Mouse (Mus musculus): ENCODE data around the gene Tmem56.

Gene Tmem56

DNA sequence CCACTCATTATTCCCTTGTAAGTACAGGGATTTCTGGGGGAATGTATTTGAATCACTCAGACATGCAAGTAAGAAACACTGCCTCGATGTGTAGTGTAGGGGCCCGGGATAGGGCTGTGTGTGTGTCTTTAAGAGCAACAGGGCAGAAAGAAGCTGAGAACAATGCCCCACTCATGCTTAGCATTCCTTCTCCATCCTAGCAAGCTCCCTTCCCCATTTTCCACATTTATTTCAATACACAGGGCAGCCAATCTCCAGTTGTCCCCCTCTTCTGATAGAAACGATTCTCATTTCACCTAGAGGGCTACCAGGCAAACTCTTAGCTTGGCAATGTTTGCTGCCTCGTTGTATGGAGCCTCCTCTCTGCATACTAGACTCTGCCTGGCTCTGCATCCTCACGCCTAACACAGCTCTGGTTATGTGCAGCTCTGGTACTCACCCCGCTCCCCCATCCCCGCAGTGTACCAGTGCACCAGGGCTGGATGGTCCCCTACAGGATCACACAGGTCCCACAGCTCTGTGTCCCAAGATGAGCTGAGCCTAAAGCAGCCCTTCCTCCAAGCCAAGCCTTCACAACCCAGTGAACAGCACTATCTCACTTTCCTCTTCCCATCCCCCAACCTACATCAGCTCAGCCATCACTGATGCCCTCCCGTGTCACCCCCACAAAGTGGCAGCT, 42.4 kb downstream of the Tmem56 start:
- WGBS, result 51% methylated on average over 8 of the region's 8 CpGs

DNA sequence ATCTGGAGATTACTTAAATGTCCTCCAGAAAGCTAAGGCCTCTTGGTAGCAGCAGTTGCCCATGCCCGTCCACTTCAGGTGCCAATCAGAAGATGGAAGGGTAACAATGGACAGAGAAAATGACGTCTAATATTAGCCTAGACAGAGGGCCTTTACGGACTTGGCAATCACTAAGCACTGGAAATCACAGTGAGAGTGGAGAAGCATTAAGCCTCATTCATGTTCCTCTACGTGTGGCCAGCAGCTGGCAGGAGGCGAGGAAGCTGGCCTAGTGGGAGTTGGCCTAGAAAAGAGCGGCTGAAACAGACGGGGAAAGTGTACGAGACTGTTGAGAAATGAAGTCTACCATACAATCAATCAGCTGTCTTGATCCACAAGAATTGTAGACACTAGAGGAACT, 43.8 kb downstream of the Tmem56 start:
- WGBS, result 28% methylated on average over 8 of the region's 8 CpGs

GRCm38 (mm10) chr3:121224763-121225162, 58.1 kb downstream of the Tmem56 start:
- WGBS, result 89% methylated on average over 8 of the region's 8 CpGs

DNA sequence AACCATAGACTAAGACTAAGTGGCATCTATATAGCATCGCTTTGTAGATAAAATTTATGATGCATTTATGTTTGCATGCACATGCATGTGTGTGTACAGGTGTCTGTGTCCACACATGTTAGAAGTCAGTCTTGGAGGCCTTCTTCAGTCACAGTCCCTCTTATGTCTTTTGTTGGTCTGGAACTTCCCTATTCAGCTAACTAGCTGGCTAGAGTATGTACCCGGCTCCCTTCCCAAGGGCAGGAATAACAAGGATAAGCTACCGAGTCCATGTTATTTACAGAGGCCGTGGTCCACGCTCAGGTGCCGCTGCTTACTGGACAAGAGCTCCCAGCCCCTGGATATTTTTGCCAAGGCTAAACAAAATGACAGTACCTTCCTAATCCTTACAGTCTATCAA, 58.7 kb downstream of the Tmem56 start:
- WGBS, result 94% methylated on average over 6 of the region's 6 CpGs

DNA sequence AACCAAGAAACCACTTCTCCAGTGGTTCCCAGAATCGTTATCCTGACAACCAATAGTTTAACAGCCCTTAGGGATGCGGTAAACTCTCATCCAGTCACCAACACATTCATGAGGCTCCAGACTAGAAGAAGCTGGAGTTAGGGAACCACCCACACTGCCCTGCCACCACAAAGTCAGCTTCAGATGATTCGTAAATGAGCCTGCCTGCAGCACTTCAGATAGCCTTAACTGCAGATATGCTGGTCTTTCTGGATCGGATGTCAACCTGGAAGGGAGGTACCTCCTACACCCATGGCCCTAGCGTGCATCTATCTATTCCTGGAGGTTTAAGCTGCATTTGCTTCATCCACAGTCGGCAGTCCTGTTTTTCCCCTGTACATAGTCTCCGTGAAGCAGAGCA, 60.9 kb downstream of the Tmem56 start:
- WGBS, result 69% methylated on average over 7 of the region's 7 CpGs

DNA sequence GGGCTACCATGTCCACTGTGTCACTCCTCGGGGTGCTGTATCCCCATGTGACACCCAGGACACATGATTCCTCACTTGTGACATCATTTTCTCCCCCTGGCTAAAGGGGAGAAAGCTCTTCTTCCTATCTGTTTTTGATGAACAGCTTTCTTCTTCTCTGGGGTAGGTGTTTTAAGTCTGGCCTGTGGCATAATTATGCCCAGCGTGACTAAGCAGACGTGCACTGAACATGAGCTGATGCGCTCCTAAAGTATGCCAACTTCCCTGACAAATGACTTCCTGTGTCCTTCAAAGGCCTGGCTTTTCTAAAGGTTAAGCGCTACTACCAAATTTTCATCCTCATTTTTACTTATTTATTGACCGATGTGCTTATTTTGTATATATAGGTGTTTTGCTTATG, 65.9 kb downstream of the Tmem56 start:
- 78% methylated on average over 6 of the region's 6 CpGs for WGBS

DNA sequence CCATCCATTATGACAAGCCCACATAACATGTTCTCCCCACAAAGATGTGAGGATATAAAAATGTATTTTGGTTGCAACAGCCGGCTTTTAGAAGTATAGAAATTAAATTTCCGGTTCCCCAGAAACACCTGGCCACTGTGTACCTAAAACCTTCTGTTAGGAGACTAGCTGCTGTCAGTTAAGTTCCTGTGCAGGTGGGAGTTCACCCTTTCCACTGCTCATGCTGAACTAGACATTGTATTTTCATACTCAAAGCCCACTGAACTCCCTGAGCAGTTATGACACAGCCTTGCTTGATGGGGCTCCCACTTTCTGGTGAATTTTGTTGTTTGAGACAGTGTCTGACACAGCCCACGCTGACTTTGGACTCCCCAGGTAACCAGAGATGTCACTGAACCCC, 69.4 kb downstream of the Tmem56 start:
- 84% methylated on average over 3 of the region's 3 CpGs for WGBS

- 60% methylated on average over 1 of the region's 1 CpGs for WGBS
Observed at GRCm38 (mm10) chr3:121212156-121212555, 70.7 kb downstream of the Tmem56 start.

- 87% methylated on average over 5 of the region's 5 CpGs for WGBS
Observed at GRCm38 (mm10) chr3:121208994-121209393, 73.9 kb downstream of the Tmem56 start.

DNA sequence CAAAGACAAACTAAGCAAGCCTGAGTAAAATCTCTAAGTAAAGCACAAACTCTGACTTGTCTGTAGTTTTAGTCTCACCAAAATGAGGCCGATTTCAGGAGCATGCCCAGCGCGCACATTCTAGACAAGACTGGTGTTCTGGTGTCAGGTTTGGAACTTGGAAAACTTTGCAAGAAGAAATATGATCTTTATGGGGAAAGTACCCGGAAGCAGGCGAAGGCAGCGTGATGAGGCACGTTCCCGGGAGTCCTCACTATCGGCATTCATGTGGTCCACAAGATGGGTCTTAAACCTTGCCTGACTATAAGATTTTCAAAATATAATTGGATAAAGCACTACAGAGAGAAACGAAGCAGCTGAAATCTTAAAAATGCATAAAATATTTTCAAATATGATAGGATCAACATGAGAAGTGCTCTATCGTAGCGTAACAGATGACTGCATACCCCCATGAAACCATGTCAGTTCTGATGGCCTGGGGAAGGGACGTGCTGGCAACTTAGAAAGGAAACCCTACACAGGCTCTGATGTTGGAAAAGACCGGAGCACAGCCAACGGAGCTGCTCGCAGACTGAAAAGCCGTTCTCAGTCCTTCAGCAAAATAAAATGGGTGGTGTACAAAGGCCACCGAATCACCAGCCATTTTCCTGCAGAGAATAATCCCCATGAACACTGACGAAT, 76.6 kb downstream of the Tmem56 start:
- WGBS, result 94% methylated on average over 19 of the region's 19 CpGs

- 55% methylated on average over 2 of the region's 2 CpGs for WGBS
Observed at GRCm38 (mm10) chr3:121202638-121203037, 80.3 kb downstream of the Tmem56 start.

DNA sequence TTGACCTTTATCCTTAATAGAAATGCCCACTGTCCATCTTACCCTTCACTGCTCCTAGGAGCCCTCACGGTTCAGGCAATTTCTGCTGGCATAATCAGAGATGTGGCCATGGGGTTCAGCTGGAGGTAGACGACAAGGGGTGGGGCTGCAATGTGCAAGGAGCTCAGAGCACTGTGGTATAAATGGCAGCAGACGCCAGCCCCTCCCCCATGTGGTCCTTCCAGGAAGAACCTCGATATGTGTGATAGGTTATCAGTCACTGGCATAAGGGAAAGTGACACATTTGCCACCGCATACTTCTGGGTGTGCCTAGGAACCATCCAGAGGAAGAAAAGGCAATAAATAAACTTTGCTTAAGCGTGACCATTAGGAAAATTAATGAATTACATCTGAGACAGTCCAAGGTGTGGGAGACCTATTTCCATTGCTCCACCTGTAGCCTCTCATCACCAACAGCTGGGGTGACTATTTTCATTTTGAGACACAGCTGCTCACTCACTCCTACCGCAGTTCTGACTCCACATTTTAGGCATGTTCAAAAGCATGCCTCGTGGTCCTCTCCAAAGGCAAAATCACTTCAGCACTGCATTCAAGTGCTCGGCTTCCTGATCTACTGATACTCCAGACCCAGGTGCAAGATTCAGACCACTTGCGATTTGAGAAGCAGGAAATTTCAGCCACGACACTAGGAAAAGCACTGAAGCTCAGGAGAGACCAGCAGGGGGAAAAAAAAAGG, 81.7 kb downstream of the Tmem56 start:
- 73% methylated on average over 11 of the region's 11 CpGs for WGBS

GRCm38 (mm10) chr3:121189199-121189598, 93.7 kb downstream of the Tmem56 start:
- WGBS, result 92% methylated on average over 2 of the region's 2 CpGs

DNA sequence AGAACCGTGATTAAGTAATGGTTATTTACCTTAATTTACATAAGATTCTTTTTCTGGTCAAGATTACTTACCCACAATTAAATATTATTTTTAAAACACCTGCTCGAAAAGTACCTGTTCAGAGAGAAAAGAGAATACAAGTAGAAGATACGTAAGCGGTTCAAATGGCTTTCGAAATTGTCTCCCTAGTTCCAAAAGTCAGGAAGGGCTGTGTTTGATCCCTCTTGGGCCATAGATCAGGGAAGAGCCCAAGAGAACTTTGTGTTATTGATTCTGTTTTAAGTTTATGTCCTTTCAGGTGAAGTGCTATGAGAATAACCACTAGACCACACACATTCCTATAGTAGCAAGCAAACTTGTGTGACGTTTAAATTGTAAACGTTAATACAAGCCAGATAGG, 95.4 kb downstream of the Tmem56 start:
- 94% methylated on average over 7 of the region's 7 CpGs for WGBS

DNA sequence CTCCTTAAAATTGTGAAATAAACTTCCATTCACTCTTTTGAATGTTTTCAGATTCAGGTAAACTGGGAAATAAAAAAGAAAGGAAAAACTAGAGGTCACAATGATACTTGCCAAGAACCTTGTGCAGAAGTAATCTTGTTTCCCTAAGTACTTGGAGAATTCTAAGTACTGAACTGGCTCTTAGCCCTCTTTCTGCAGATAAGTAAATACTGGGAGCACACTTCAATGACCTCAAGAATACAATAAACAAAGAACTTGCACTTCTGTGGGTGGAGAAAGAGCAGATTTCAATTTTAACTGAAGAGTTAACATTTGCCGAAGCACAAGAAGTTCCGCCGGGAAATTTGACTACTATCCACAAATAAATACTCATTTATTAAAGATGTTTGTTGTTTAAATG, 96.0 kb downstream of the Tmem56 start:
- 71% methylated on average over 3 of the region's 3 CpGs for WGBS

- 92% methylated on average over 3 of the region's 3 CpGs for WGBS
Observed at GRCm38 (mm10) chr3:121185197-121185596, 97.7 kb downstream of the Tmem56 start.

DNA sequence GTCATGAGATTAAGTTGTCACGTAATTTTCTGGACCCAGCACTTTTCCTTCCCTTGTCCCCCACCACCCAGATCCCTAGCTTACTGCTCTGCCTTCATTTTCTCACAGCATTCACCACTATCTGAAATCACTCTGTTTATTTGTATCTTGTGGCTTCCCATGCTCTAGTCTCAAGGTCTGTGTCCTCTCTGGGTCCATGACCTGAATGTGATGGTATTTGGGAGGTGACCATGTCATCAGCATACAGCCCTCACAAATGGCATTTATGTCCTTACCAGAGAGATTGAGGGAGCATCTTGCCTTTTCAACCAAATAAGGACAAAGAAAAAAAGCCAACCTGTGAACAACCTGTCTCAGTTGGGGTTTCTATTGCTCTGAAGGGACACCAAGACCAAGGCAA, 106.9 kb downstream of the Tmem56 start:
- WGBS, result 97% methylated on average over 1 of the region's 1 CpGs

- WGBS, result 88% methylated on average over 9 of the region's 9 CpGs
Observed at GRCm38 (mm10) chr3:121174248-121174945, 108.5 kb downstream of the Tmem56 start.

- 88% methylated on average over 2 of the region's 2 CpGs for whole genome bisulfite sequencing
Observed at GRCm38 (mm10) chr3:121172718-121173117, 110.2 kb downstream of the Tmem56 start.

- 42% methylated on average over 6 of the region's 6 CpGs for WGBS
Observed at GRCm38 (mm10) chr3:121171872-121172265, 111.0 kb downstream of the Tmem56 start.

DNA sequence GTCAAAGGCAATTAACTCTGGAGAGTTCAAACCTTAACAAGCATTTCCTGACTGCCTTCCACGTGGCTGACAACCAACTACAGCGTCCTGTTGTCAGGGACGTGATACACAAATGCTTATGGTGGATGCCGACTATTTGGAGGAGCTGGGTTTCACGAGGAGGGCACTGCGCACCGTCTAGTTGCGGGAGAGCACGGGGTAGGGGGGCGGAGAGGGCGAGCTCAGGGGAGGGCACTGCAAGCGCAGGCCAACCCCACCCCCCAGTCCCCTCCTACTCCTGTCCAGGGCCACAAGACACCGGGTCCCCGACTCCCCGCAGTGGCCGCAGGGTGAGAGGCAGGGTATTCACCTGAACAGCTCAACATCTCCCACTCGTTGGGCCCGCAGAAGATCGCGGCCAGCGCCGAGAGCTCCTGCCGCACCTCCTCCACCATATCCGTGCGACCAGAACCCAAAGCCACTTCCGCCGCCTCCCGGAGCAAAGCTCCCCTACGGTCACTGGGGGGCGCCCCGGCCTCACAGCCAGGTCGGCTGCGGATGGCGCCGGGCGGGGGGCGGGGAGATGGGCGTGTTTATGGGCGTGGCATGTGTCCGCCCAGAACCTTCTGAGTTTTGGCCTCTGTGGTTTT, 111.5 kb downstream of the Tmem56 start, which contains the start of gene Rwdd3:
Gene Rwdd3, minus strand, starts transcription at position 453 of the 629 bp plus-strand sequence.
- WGBS, result 1% methylated on average over 39 of the region's 40 CpGs

- 55% methylated on average over 7 of the region's 7 CpGs for WGBS
Observed at GRCm38 (mm10) chr3:121170631-121171030, 112.3 kb downstream of the Tmem56 start.

All from cerebral cortex, adult 2 months (tissue).